Mouse (Mus musculus) embryonic facial prominence, embryonic 14.5 days (tissue): ENCODE results near the gene Efcab11. TPM values are rescaled to one million over a fixed set of nuclear protein-coding genes. Genes with fewer than 3 reads are reported as not detected.
A peak's percentile ranks its signal among the peaks of the same experiment; 100 is the strongest.

Experiments used
- ATAC-seq: fragments of 200-750 bp; cut with Nextera tagmentation; 2 replicates; pipeline ENCODE4 v1.8.0; 2017; ENCODE audit warnings: low read depth, moderate number of reproducible peaks, moderate TSS enrichment
- DNase-seq: peaks from one replicate; pipeline ENCODE4 v3.0.0-alpha.2; 2015; ENCODE audit warnings: low spot score
- H3K27ac ChIP-seq: fragments of 300-500 bp; sonication (generic); replicated peaks from 2 replicates; pipeline ENCODE4 v1.5.1; 2014; ENCODE audit warnings: low read depth, mild to moderate bottlenecking, low read length, moderate library complexity
- H3K27me3 ChIP-seq: fragments of 300-500 bp; sonication (generic); replicated peaks from 2 replicates; pipeline ENCODE4 v1.6.1; 2014; ENCODE audit warnings: low read length; ENCODE audit not compliant: control insufficient read depth, insufficient read depth
- H3K36me3 ChIP-seq: fragments of 300-500 bp; sonication (generic); 2 replicates; pipeline ENCODE4 v1.6.1; 2014; ENCODE audit warnings: low read length, mixed read lengths; ENCODE audit not compliant: control insufficient read depth, insufficient read depth
- H3K4me1 ChIP-seq: fragments of 300-500 bp; sonication (generic); 2 replicates; pipeline ENCODE4 v1.6.1; 2014; ENCODE audit warnings: antibody characterized with exemption, low read length; ENCODE audit not compliant: control insufficient read depth, insufficient read depth
- H3K4me2 ChIP-seq: fragments of 300-500 bp; sonication (generic); 2 replicates; pipeline ENCODE4 v1.6.1; 2014; ENCODE audit warnings: low read depth, mild to moderate bottlenecking, low read length, moderate library complexity, mixed read lengths
- H3K4me3 ChIP-seq: fragments of 300-500 bp; sonication (generic); 2 replicates; pipeline ENCODE4 v1.5.1; 2014; ENCODE audit warnings: low read depth, mild to moderate bottlenecking, low read length
- H3K9ac ChIP-seq: fragments of 300-500 bp; sonication (generic); 2 replicates; pipeline ENCODE4 v1.6.1; 2014; ENCODE audit warnings: low read depth, mild to moderate bottlenecking, low read length, moderate library complexity, mixed read lengths
- H3K9me3 ChIP-seq: fragments of 300-500 bp; sonication (generic); 2 replicates; pipeline ENCODE4 v1.6.1; 2016; ENCODE audit warnings: low read length; ENCODE audit not compliant: control insufficient read depth
- WGBS: fragments of 180-500 bp; shearing (Covaris S2); extraction: QIAGEN DNeasy Blood & Tissue Kit; methylation state at CpG from one replicate; pipeline ENCODE4 v1.1.7; 2014; 5-methylcytosine and 5-hydroxymethylcytosine counted together
- polyA plus RNA-seq: library from polyadenylated mRNA; unstranded; fragments of >200 nt; fragmentation: Nextera tagmentation; extraction: Ambion mirVana; gene quantifications from 2 replicates; pipeline ENCODE4 v1.2.1, GENCODE M21; 2014

Gene Efcab11
- polyA plus RNA-seq, 1 experiment from 2014 or later: 10.5 TPM

DNA sequence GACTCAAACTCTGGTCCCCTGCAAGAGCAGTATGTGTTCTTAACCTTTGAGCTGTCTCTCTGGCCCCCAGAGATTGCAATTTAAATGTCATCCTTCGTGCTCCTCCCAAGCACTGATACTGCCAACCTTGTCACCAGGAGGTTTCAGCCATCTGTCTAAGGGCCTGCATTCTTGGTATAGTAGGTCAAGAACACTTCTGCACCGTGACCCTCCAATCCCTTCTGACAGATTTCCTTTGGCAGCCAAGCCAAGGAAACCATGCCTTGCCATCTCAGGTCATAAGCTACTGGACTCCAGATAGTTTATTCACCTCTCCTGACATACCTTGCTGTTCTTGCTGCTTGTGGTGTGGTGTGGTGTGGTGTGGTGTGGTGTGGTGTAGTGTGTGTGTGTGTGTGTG is 235.5 kb downstream of the Efcab11 start:
- H3K9me3 ChIP-seq: peaks cover 28% of the 10 kb centered on the region
- no peak overlapping the region for H3K4me2 ChIP-seq
- H3K4me1 ChIP-seq: no peaks in the 10 kb centered on the region
- 96% methylated on average over 2 of the region's 2 CpGs for WGBS
- no peak overlapping the region for H3K9ac ChIP-seq
- no peak for ATAC-seq
- no peak overlapping the region for H3K4me3 ChIP-seq
- DNase-seq: no peak
- H3K27ac ChIP-seq: no peak overlapping the region
- no peaks in the 10 kb centered on the region for H3K36me3 ChIP-seq
- H3K27me3 ChIP-seq: no peaks in the 10 kb centered on the region

DNA sequence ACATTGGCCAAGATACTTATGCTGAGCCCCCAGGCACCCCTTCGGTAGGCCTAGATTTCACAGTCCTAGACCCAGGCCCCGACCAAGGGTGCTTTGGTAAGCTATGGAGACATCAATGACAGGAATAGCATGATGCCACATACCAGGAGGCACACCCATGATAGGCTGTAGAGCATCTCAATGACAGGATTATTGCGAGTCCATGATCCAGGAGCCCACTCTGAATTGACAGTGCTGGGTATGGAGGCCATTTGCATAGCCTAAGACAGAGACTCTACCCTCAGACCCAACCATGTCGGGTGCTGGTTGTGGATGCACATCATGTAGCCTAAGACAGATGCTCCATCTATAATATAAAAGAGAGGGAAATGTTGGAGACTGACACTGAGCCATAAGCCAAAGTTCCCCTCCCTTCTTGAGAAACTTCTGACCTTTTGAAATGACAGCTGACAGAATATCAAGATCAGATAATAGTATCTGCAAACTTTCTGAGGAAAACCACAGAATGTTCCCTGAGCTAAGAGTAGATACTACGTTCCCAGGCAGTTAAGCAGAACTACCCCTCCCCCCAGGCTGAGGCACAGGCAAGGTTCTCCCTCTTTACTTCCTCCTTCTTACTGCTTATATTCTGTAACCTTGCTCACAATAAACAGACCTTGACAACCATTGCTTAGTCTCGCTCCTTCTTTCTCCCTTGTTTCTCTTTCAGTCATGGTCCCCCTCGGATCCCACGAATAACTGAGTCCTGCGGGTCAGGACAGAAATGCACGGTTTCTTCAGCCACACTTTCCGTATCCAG is 237.5 kb downstream of the Efcab11 start:
- Histone ChIP-seq H3K27me3 (no peaks in the 10 kb centered on the region), H3K4me2 (no peak overlapping the region), H3K4me1 (no peaks in the 10 kb centered on the region), H3K27ac (no peak overlapping the region), H3K4me3 (no peak overlapping the region), H3K36me3 (no peaks in the 10 kb centered on the region), H3K9me3 (peaks cover 43% of the 10 kb centered on the region), H3K9ac (no peak overlapping the region)
- ATAC-seq (no peak), DNase-seq (no peak)
- WGBS: 86% methylated on average over 11 of the region's 11 CpGs

DNA sequence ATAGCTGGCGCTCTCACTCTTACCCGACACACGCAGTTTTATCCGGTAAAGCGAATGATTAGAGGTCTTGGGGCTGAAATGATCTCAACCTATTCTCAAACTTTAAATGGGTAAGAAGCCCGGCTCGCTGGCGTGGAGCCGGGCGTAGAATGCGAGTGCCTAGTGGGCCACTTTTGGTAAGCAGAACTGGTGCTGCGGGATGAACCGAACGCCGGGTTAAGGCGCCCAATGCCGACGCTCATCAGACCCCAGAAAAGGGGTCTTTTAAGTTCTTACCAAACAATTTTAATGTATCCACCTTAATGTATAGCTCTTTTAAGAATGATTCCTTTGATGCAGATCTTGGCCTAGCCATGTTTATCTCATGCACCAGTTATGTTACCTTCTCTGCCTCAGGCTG is 238.8 kb downstream of the Efcab11 start:
- Histone ChIP-seq H3K4me3 (no peak overlapping the region), H3K4me2 (no peak overlapping the region), H3K36me3 (no peaks in the 10 kb centered on the region), H3K9me3 (peaks cover 43% of the 10 kb centered on the region), H3K27me3 (no peaks in the 10 kb centered on the region), H3K4me1 (peaks cover 11% of the 10 kb centered on the region), H3K27ac (no peak overlapping the region), H3K9ac (no peak overlapping the region)
- 97% methylated on average over 18 of the region's 18 CpGs for WGBS
- DNase-seq: no peak
- peak; percentile 69; the same call in 1 of the 2 replicates for ATAC-seq

- 91% methylated on average over 37 of the region's 37 CpGs for WGBS
- Histone ChIP-seq H3K4me1 (peaks cover 15% of the 10 kb centered on the region), H3K27ac (no peak overlapping the region), H3K9ac (no peak overlapping the region), H3K9me3 (peaks cover 43% of the 10 kb centered on the region), H3K36me3 (no peaks in the 10 kb centered on the region), H3K27me3 (no peaks in the 10 kb centered on the region), H3K4me3 (no peak overlapping the region), H3K4me2 (no peak overlapping the region)
- no peak for DNase-seq
- ATAC-seq: peak; percentile 89
These were observed 239.3 kb downstream of the Efcab11 start for GRCm38 (mm10) chr12:99644966-99645365.

Other genes starting within 250 kb of the Efcab11 start
- 46.5 and 52.9 TPM in 2 replicates for gene Tdp1, start 78 bp upstream of the Efcab11 start, polyA plus RNA-seq
- gene Kcnk13, start 80.1 kb upstream of the Efcab11 start, polyA plus RNA-seq: 3.4 and 4.6 TPM in 2 replicates
- gene Psmc1, start 225.7 kb upstream of the Efcab11 start, polyA plus RNA-seq: 241 and 249 TPM in 2 replicates